Mouse (Mus musculus): Measurements from ENCODE around the gene Ldb3.

DNA sequence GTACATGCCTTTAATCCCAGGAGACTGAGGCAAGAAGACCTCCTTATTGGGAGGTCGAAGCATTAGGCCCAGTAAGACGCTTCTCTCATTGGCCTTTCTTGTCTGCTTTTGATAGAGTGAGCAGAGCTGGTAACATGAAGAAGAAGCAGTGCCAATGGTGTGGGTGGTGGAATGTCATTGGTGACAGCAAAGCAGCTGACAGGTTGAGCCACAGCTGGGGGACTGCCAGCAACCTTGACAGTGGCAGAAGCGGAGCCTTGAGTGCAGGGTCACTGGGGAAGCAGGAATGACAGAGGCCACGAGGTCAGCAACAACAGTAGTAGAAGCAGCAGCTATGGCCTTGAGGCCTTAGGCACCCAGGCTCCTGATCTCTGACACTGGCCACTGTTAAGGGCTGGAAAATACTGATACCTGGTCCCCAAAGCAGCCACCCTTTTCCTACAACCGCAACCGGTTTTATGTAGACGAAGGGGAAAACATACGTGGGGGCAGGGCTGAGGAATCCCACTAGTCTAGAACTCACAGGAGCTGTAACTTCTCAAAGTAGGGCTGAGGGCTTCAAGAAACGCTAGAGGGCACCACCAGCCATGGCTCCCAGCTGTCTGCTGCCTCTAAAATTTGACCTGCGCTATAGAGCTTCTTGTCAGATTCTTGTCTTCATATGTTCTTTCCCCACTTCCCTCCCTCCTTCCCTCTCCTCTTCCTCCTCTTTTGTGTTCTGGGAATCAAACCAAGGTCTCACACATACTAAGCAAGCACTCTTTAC lies 32.3 kb upstream of the Ldb3 start:
- TF ChIP-seq CTCF (IDR thresholded peaks at IDR 0.05; ENCODE audit: control insufficient read depth, insufficient read depth, insufficient replicate concordance, low read depth, low read length) (peak; percentile 30; the same call in 1 of the 2 replicates), POLR2A (IDR thresholded peaks at IDR 0.05; ENCODE audit: control insufficient read depth, low read depth, low read length) (no peak)

Measured in testis, adult 2 months (tissue).